Mouse (Mus musculus): Measurements from ENCODE around the gene Dtnbp1. TPM values are rescaled to one million over a fixed set of nuclear protein-coding genes. Genes with fewer than 3 reads are reported as not detected.

Gene Dtnbp1
- polyA plus RNA-seq (2015; fragmentation: Nextera tagmentation; extraction: Ambion mirVana) = 78.2 and 88.4 TPM in 2 replicates

DNA sequence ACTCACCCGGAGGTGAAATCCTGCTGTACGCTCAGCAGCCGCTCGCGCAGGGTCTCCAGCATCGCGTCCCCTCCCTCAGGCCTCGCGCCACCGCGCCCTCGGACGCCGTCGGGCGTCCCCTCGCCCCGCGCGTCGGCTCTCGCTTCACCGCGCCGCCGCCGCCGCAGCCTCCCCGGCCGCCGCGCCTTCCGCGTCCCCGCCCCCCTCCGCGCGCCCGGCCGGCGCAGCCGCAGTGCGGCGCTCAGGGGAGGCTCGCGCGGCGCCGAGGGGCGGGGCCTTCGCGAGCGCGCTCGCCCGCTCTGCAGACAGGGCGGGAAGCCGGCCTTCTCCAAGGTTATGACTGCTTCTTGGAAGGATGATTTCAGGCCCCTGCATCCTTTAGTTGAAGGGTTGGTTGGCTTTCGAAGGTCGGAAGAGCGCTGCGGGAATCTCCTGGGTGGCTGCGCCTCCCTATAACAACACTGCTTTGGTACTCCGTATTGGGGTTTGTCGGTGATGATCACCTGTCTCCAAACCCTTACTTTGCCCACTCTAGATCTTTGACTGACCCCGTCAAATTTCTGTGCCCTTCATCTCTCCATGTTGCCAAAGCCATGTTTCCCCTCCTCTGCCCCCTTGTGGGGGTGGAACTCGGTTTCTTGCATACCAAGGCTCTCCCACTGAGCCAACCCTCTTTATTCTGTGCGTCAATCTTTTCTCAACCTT lies at the start of gene Dtnbp1:
TSS of gene Dtnbp1 (minus strand) at position 237 of the 705 bp plus-strand sequence.
- Histone ChIP-seq H3K4me3 (peak within 1 kb of the TSS; percentile 75), H3K27me3 (replicated peaks) (no peaks in the 10 kb centered on the region), H3K9ac (peak within 1 kb of the TSS; percentile 90), H3K4me1 (peaks cover 43% of the 10 kb centered on the region), H3K27ac (replicated peaks) (peak within 1 kb of the TSS; percentile 80), H3K36me3 (peaks cover 7% of the 10 kb centered on the region), H3K9me3 (no peaks in the 10 kb centered on the region), H3K4me2 (peak within 1 kb of the TSS; percentile 68)
- peak; percentile 87 for ATAC-seq (ENCODE audit: extremely low read depth, insufficient number of reproducible peaks, low FRiP score, low TSS enrichment)
- WGBS = 1% methylated on average over 63 of the region's 68 CpGs

DNA sequence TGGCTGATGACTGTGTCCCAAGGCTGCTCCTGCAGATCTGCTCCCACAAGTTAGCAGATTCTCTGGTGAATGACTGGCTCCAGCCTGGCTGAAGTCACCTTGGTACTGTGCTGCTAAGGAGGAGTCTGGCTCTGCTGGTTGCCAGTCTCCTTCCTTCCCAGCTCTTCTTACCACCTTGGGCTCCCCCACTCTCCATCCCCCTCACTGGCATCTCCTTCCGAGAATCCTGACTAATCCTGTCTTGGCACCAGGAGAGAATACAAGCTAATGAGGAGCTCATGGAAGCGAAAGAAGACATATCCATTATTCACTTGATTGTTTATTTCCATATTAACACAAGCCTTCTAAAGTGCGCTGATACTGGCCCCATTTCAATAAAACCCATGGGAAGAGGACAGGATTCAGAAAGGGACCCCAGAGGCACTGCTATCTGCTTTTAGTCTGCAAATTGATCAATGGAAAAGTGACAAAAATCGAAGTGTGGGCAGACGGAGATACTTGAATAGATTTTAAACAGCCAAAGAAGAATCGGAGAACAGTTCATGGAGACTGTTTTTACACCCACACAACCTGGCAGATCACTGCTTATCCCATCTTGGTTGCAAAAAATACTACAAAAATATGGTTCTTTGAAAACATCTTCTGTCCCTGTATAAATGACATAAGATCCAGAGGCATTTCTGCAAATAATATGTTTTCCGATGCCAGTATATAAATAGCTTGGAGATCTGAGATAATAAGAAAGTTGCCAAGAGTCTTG lies 47.5 kb upstream of the Dtnbp1 start:
- H3K36me3 ChIP-seq = no peaks in the 10 kb centered on the region
- H3K27ac ChIP-seq (replicated peaks) = no peak overlapping the region
- H3K4me2 ChIP-seq = no peak overlapping the region
- 69% methylated on average over 7 of the region's 7 CpGs for WGBS
- H3K4me3 ChIP-seq = no peak overlapping the region
- H3K27me3 ChIP-seq (replicated peaks) = no peaks in the 10 kb centered on the region
- no peak for ATAC-seq (ENCODE audit: extremely low read depth, insufficient number of reproducible peaks, low FRiP score, low TSS enrichment)
- H3K4me1 ChIP-seq = peaks cover 5% of the 10 kb centered on the region; the same call in 1 of the 2 replicates
- H3K9me3 ChIP-seq = no peaks in the 10 kb centered on the region
- H3K9ac ChIP-seq = no peak overlapping the region

DNA sequence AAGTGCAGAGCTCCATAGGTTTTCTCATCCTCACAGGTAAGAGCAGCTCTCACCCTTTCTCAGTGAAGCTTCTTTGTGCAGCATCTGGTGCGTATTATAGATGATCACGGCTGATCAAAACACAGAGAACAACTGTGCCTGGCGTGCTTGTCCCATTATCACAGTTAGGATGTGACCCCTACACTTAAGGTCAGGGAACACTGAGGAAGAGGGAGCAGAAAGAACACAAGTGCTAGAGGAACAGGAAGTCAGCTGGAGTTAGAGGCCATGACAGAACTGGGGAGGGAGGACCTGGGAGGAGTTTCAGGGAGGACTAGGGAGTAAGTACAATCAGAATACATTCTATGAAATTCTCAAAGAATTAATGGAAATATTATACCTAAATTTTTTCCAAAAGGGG lies 41.5 kb upstream of the Dtnbp1 start:
- no peak for ATAC-seq (ENCODE audit: extremely low read depth, insufficient number of reproducible peaks, low FRiP score, low TSS enrichment)
- WGBS = 72% methylated on average over 3 of the region's 3 CpGs
- H3K4me2 ChIP-seq = no peak overlapping the region

DNA sequence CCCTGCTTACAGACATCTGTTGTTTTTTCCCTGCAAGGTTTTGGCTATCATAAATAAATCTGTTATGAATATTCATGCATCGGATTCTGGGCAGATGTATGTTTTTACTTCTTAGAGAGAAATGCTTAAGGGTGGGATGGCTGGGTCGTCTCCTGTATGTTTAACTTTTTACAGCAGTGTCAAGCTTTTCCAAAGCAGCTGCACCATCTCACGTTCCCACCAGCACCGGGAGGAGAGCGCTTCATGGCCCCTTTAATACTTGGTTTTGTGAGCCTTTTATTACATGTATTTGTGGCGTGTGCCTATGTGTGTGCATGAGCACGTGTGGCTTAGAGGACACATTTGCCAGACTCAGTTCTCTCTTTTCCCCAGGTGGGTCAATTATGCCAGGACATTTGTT lies 38.8 kb upstream of the Dtnbp1 start:
- H3K4me2 ChIP-seq = no peak overlapping the region
- H3K4me3 ChIP-seq = no peak overlapping the region
- H3K27ac ChIP-seq (replicated peaks) = no peak overlapping the region
- H3K36me3 ChIP-seq = no peaks in the 10 kb centered on the region
- H3K9ac ChIP-seq = no peak overlapping the region
- no peaks in the 10 kb centered on the region for H3K4me1 ChIP-seq
- no peaks in the 10 kb centered on the region for H3K27me3 ChIP-seq (replicated peaks)
- H3K9me3 ChIP-seq = no peaks in the 10 kb centered on the region
- WGBS = 74% methylated on average over 7 of the region's 7 CpGs
- ATAC-seq (ENCODE audit: extremely low read depth, insufficient number of reproducible peaks, low FRiP score, low TSS enrichment) = no peak

More for the DNA sequence above, 41.5 kb upstream of the Dtnbp1 start:
- Histone ChIP-seq H3K4me1 (no peaks in the 10 kb centered on the region), H3K27me3 (replicated peaks) (no peaks in the 10 kb centered on the region), H3K9me3 (no peaks in the 10 kb centered on the region), H3K36me3 (no peaks in the 10 kb centered on the region), H3K9ac (no peak overlapping the region), H3K27ac (replicated peaks) (no peak overlapping the region), H3K4me3 (no peak overlapping the region)

DNA sequence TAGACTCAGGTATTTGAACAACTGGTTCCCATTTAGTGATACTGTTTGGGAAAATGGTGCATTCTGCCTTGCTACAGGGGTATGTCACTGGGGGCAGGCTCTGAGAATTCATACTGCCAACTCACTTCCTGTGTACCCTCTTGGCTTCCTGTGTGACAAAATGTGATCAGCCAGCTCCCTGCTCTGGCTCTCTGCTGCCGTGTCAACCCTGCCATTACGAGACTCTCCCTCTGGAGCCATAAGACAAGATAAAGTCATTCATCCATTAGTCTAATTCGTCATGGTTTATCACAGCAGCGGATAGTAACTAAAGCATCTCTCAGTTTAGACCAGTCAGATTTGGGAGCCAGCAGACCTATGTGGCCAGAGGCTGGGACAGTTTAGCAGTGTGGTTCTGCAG lies 38.2 kb upstream of the Dtnbp1 start:
- H3K9ac ChIP-seq = no peak overlapping the region
- no peak overlapping the region for H3K4me3 ChIP-seq
- H3K27ac ChIP-seq (replicated peaks) = no peak overlapping the region
- no peak for ATAC-seq (ENCODE audit: extremely low read depth, insufficient number of reproducible peaks, low FRiP score, low TSS enrichment)
- no peaks in the 10 kb centered on the region for H3K27me3 ChIP-seq (replicated peaks)
- no peaks in the 10 kb centered on the region for H3K9me3 ChIP-seq
- H3K4me2 ChIP-seq = no peak overlapping the region
- no peaks in the 10 kb centered on the region for H3K36me3 ChIP-seq
- WGBS = 55% methylated on average over 4 of the region's 4 CpGs
- no peaks in the 10 kb centered on the region for H3K4me1 ChIP-seq

GRCm38 (mm10) chr13:45036417-45036816 lies 34.5 kb upstream of the Dtnbp1 start:
- ATAC-seq (ENCODE audit: extremely low read depth, insufficient number of reproducible peaks, low FRiP score, low TSS enrichment) = no peak
- H3K27ac ChIP-seq (replicated peaks) = no peak overlapping the region
- WGBS = 79% methylated on average over 4 of the region's 4 CpGs
- peaks cover 9% of the 10 kb centered on the region for H3K4me1 ChIP-seq
- no peaks in the 10 kb centered on the region for H3K9me3 ChIP-seq
- H3K4me2 ChIP-seq = no peak overlapping the region
- no peaks in the 10 kb centered on the region for H3K27me3 ChIP-seq (replicated peaks)
- H3K4me3 ChIP-seq = no peak overlapping the region
- no peaks in the 10 kb centered on the region for H3K36me3 ChIP-seq
- no peak overlapping the region for H3K9ac ChIP-seq

- no peaks in the 10 kb centered on the region for H3K27me3 ChIP-seq (replicated peaks)
- H3K9me3 ChIP-seq = no peaks in the 10 kb centered on the region
- H3K27ac ChIP-seq (replicated peaks) = no peak overlapping the region
- H3K4me3 ChIP-seq = no peak overlapping the region
- no peak overlapping the region for H3K4me2 ChIP-seq
- WGBS = 72% methylated on average over 7 of the region's 7 CpGs
- H3K9ac ChIP-seq = no peak overlapping the region
- no peaks in the 10 kb centered on the region for H3K36me3 ChIP-seq
- ATAC-seq (ENCODE audit: extremely low read depth, insufficient number of reproducible peaks, low FRiP score, low TSS enrichment) = no peak
- H3K4me1 ChIP-seq = peaks cover 14% of the 10 kb centered on the region
Observed at GRCm38 (mm10) chr13:45034759-45035158, 32.8 kb upstream of the Dtnbp1 start.

DNA sequence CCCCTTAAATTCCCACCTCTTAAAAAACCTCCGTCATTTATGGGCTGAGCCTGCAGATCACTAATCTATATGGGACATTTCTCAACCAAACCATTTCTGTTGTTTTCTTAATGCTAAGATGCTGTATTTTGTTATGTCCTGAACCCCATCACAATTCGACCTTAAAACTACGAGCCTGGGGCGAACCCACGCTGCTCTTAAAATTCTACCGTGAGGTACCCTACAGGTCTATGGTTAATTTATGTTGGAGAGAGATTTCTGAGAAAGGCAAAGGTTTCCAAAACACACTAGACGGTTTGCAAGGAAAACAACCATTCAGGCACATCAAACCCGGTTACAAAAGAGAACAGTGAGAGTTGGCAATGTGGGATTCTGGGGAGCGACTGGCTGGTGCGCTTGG lies 31.4 kb upstream of the Dtnbp1 start:
- H3K27ac ChIP-seq (replicated peaks) = no peak overlapping the region
- H3K4me1 ChIP-seq = peaks cover 14% of the 10 kb centered on the region
- 87% methylated on average over 10 of the region's 10 CpGs for WGBS
- H3K27me3 ChIP-seq (replicated peaks) = no peaks in the 10 kb centered on the region
- no peak overlapping the region for H3K4me3 ChIP-seq
- H3K9me3 ChIP-seq = no peaks in the 10 kb centered on the region
- no peak overlapping the region for H3K9ac ChIP-seq
- H3K4me2 ChIP-seq = no peak overlapping the region
- ATAC-seq (ENCODE audit: extremely low read depth, insufficient number of reproducible peaks, low FRiP score, low TSS enrichment) = no peak
- H3K36me3 ChIP-seq = no peaks in the 10 kb centered on the region

- Histone ChIP-seq H3K4me3 (no peak overlapping the region), H3K4me2 (no peak overlapping the region), H3K27ac (replicated peaks) (no peak overlapping the region), H3K36me3 (no peaks in the 10 kb centered on the region), H3K4me1 (peaks cover 14% of the 10 kb centered on the region), H3K9ac (no peak overlapping the region), H3K9me3 (no peaks in the 10 kb centered on the region), H3K27me3 (replicated peaks) (no peaks in the 10 kb centered on the region)
- WGBS = 70% methylated on average over 4 of the region's 4 CpGs
- ATAC-seq (ENCODE audit: extremely low read depth, insufficient number of reproducible peaks, low FRiP score, low TSS enrichment) = no peak
Observed at GRCm38 (mm10) chr13:45032484-45032883, 30.5 kb upstream of the Dtnbp1 start.

DNA sequence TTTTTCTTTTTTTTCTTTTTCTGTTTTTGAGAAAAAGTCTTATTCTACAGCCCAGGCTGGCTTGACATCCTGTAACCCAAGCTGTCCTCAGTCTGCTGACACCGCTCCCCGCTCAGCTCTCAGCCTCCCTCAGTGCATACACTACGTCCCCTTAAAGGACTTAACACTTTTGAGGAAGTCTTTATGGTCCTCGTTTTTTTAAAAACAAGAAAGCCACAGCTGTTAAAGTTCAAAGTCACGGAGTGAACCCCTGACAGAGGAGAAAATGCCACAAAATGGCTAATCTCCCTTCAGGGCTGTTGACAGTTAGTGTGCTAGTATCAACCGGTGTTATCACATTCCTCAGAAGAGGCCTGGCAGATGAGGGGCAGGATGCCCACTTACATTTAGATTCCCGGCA lies 29.8 kb upstream of the Dtnbp1 start:
- 19% methylated on average over 7 of the region's 7 CpGs for WGBS
- no peak for ATAC-seq (ENCODE audit: extremely low read depth, insufficient number of reproducible peaks, low FRiP score, low TSS enrichment)
- H3K9ac ChIP-seq = no peak overlapping the region
- no peaks in the 10 kb centered on the region for H3K27me3 ChIP-seq (replicated peaks)
- 0 out of 2 replicates have a peak overlapping the region, but pooled peaks have one; percentile 36 for H3K27ac ChIP-seq (replicated peaks)
- peaks cover 14% of the 10 kb centered on the region for H3K4me1 ChIP-seq
- no peak overlapping the region for H3K4me3 ChIP-seq
- no peaks in the 10 kb centered on the region for H3K9me3 ChIP-seq
- no peak overlapping the region; the same call in 1 of the 2 replicates for H3K4me2 ChIP-seq
- no peaks in the 10 kb centered on the region for H3K36me3 ChIP-seq

GRCm38 (mm10) chr13:45031314-45031713 lies 29.4 kb upstream of the Dtnbp1 start:
- Histone ChIP-seq H3K9ac (peak overlapping the region; percentile 61), H3K27ac (replicated peaks) (peak overlapping the region; percentile 25; the same call in 1 of the 2 replicates), H3K27me3 (replicated peaks) (no peaks in the 10 kb centered on the region), H3K36me3 (no peaks in the 10 kb centered on the region), H3K4me2 (peak overlapping the region; percentile 57), H3K9me3 (no peaks in the 10 kb centered on the region), H3K4me3 (peak overlapping the region; percentile 19), H3K4me1 (peaks cover 14% of the 10 kb centered on the region)
- 25% methylated on average over 10 of the region's 10 CpGs for WGBS
- ATAC-seq (ENCODE audit: extremely low read depth, insufficient number of reproducible peaks, low FRiP score, low TSS enrichment) = no peak
